Mouse (Mus musculus) adrenal gland, adult (tissue): ENCODE data around the gene Hils1.

Source experiments
- DNase-seq, 2 experiments: peaks; one replicate each; pipeline ENCODE4 v3.0.0; 2022 to 2023; ENCODE audit warnings: low spot score in 1 of 2; ENCODE audit not compliant: inconsistent age in 2 of 2

Hils1 gene

GRCm38 (mm10) chr11:94987851-94988250 lies 20.5 kb downstream of the Hils1 start:
- DNase-seq, result peak; percentile 60 to 74

DNA sequence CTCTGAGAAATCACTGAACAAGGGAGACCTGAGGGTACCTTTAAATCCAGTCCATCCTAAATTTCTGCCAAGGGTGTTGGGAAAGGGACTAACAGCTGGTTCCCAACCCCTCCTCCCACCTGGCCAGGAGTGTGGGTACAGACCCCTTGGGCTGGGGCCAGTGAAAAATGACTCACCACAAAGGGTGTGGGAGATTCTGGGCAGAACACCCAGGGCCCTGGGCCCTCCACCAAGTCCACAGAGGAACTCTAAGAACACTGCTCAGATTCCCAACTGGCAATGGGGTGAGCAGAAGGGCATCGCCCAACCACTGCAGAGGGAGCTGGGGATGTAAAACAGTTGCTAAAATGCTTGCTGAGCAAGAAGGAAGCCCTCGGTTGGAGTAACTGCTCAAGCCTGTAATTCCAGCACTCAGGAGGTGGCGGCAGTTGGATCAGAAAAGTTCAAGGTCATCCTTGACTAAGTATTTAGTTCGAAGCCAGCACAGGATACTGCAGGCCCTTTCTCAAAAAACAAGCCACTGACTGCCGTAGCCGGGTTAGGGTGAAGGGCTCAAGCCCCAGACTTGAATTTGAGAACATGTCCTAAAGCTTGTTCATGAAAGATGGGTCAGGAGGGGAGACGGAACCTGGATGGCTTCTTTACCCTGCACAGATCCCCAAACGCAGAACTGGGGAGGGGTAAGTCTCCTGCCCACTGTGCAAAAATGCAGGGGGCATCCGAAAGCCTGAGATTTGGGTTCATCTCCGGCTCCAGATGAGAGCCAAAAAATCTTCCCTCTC lies 21.6 kb downstream of the Hils1 start:
- peak; percentile 58 to 76 for DNase-seq

GRCm38 (mm10) chr11:94989562-94990017 lies 22.2 kb downstream of the Hils1 start:
- DNase-seq, result peak; percentile 87 to 95

DNA sequence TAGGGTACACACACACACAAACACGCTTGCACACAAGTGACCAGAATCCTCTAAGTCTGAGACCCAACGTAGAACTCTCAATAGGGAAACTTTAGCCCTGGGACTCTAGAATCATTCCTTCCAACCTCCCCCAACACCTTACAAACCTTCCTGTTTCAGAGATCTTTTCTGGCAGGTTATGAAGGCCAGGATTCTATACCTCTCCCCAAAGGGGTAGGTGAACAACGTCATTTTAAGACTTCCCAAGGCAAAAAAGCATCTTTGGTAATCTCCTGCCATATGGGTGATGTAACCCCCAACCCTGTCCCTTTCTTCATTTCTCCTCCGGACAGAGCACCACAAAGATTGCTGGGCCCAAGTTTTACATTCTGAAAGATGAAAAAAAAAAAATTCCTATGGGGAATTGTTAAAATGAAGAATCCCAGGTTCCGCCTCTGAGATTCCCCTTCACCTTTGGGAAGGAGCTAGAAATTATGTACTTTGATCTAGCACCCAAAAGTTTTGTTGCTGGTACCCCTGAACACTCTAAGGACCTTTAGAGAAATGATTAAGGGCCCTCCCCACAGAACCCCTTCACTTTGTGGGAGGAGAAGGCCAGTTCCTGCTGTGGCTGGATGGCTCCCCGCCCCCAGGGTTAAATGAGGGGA lies 22.8 kb downstream of the Hils1 start:
- DNase-seq, result no peak

- peak; percentile 95 to 98 for DNase-seq
Measured at GRCm38 (mm10) chr11:94990749-94991577, 23.6 kb downstream of the Hils1 start, which contains the start of gene Ppp1r9b. TSS of gene Ppp1r9b (plus strand) at chr11:94991035.

- peak; percentile 71 to 88 for DNase-seq
Measured at GRCm38 (mm10) chr11:94991641-94992479, 24.5 kb downstream of the Hils1 start.

- peak in 1 of 2 experiments; percentile 86 for DNase-seq
Measured at GRCm38 (mm10) chr11:94992480-94992753, 25.0 kb downstream of the Hils1 start.

DNA sequence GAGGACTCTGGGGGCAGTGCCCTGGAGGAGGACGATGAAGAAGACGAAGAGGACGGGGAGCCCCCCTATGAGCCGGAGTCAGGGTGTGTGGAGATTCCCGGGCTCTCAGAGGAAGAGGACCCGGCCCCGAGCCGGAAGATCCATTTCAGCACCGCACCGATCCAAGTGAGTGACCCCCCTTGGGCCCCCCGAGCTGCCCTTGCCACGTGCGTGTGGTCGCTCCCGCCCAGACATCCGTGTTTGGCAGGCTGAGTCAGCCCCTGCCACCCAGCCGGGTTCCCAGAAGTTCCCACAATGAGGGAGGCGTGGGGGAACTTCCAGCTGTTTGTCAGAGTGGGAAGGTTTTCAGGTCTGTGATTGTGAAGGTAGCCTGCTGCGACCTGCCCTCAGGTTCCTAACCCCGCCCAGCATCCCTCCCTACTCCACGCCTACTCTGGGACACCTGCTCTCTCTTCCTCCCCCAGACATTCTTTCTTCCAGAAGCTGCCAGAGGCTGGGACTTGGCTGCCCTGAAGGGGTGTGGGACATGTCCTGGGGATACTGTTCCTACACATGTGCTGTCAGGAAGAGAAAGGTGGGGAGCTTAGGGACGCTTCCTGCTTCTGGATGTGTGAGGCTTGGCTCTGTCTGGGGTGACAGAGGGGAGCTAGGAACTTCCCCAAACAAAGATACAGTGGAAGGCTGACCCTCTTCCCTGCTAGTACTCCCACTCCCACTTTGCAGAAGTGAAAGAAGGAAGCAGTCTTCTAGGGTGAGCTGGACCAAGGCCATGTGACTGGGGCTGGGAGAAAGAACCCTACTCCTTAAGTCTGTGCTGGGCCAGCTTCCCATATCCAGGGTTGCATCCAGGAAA lies 25.6 kb downstream of the Hils1 start:
- DNase-seq, result peak; percentile 80 to 88

- DNase-seq, result peak; percentile 28 to 71
Measured at GRCm38 (mm10) chr11:94994208-94994814, 26.9 kb downstream of the Hils1 start.

- peak in 1 of 2 experiments; percentile 57 for DNase-seq
Measured at GRCm38 (mm10) chr11:94994947-94995772, 27.8 kb downstream of the Hils1 start.

DNA sequence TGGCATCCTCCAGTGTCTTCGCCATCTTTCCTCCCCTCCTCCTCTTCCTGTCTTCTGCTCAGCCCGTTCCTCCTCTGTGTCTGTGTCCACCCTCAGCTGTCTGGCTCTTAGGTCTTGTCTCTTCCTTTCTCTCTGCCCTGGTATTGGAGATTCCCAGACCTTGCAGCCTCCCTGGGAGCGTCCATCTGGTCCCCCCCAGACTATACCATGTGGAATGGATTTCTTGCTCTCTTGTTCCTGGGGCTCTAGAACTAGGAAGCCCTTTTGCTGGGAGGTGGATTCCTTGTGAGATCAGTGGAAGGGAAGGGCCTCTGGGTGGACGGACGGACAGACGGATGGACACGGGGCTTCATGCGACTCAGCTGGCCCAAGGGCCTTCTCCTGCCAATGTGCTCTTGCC lies 28.7 kb downstream of the Hils1 start:
- peak in 1 of 2 experiments; percentile 40 for DNase-seq

DNA sequence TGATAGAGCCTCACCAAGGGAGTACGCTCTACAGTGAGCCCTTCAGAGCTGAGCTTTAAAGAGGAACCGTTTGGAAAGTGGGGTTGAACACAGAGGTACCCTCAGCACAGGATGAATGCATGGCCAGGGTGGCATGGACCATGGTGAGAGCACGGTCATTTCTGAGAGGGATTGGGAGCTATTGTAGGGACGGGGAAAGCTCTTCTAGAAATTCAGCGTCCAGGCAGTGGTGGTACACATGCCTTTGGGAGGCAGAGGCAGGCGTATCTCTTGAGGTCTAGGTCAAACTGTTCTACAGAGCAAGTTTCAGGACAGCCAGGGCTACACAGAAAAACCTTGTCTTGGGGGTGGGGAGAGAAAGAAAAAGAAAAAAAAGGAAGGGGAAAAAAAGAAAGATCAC lies 29.6 kb downstream of the Hils1 start:
- DNase-seq, result peak in 1 of 2 experiments; percentile 28

DNA sequence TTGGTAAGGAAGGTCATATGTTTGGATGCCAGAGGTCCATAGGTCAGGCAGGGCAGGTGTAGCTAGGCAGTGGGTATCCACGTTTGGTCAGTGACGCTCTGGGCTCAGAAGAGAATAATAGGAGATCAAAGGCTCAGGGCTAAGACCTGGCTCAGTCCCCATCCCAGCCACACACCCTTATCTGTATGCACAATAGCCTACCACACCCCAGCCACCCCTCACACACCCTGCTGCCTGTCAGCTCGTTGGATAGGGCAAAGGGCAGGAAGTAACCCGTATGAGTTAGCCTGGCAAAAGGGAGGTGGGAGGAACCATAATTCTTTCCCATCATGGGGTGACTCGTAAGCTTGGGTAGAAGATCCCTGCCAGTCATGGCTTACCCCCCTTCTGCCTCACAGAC lies 30.2 kb downstream of the Hils1 start:
- DNase-seq, result peak in 1 of 2 experiments; percentile 26

DNA sequence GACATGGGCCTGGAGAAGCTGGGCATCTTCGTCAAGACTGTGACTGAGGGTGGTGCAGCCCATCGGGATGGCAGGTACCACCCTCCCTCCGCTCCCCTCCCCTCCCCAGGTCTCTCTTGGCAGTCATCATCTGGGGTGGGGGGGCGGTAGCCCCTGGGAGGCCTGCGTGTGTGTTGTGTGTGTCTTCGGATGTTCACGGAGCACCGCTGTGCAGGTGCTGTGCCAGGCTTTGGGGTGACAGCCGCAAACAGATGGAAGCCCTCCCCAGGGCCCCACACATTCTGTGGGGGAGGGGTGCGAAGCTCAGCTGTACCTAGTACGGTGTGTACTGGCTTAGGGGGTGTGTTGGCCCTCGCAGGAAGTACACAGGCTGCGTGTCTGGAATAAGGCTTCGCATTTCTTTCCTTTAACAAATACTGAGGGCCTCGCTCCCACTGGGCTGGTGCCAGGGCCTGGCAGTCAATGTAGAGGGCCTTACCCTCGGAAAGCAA lies 30.7 kb downstream of the Hils1 start:
- DNase-seq, result peak; percentile 31 to 47

DNA sequence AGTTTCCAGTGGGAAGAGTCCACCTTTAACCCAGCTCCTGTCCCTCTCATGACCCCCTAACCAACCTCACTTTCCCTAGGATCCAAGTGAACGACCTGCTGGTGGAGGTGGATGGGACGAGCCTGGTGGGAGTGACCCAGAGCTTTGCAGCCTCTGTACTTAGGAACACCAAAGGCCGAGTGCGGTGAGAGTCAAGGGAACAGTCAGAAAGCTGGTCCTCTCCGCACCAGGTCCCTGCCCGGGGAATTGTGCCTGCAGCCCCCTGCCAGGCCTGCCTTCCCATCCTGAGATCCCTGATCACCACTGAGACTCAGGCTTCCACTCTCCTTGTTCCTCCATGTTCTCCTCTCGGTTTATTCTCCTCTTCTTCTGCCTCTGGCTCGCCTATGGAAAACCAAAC lies 32.7 kb downstream of the Hils1 start:
- DNase-seq, result no peak

GRCm38 (mm10) chr11:95000548-95000947 lies 33.2 kb downstream of the Hils1 start:
- DNase-seq, result peak; percentile 66 to 79

GRCm38 (mm10) chr11:95001058-95001457 lies 33.7 kb downstream of the Hils1 start:
- DNase-seq, result peak; percentile 88 to 93
